ENCODE assay signal across 25 mouse cellular contexts in the genomic region with DNA sequence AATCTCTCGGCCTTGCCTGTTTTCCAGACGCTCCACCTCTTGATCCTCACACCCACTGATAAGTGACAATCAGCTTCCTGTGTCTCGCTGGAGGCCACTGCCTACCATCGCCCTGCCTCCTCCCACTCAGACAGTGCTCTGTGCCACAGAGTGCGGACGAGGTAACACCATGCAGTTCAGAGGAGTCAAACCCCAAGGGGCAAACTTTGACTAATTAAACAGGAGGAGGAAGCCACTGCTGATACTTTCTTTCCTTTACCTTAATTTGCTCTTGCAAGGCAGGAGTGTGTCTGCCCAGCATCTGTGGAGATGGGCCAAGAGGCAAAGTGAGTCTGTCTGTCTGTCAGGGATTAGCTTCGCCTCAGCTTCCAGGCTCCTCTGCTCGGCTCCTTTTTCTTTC.
A peak's percentile ranks its signal among the peaks of the same experiment; 100 is the strongest.
DNase-seq lines count a peak whose midpoint lies in the region; ATAC-seq and TF ChIP-seq lines count a peak whose summit lies in the region.
"Had no signal": no experiment of that assay in that cellular context is flagged by ENCODE, and none has a peak within 500 bp of the region (broad histone marks: within the 10 kb centered on the region; RNA-seq: fewer than 3 reads in every experiment).

No protein-coding gene starts in this region.

- no peak for ATAC-seq in heart, embryonic 12.5 days (ENCODE audit: insufficient number of reproducible peaks, low FRiP score)
- ATAC-seq: CD4-positive, CD25-positive, alpha-beta regulatory T cell, adult 4 months; forebrain, embryonic 13.5 days; forebrain, embryonic 16.5 days; intestine, postnatal 0 days had no signal

- H3K9ac ChIP-seq in heart, embryonic 12.5 days: no peak overlapping the region
- H3K9ac ChIP-seq: embryonic facial prominence, embryonic 12.5 days; embryonic facial prominence, embryonic 15.5 days; forebrain, embryonic 13.5 days; heart, embryonic 15.5 days; hindbrain, embryonic 12.5 days; hindbrain, embryonic 15.5 days had no signal

- H3K27ac ChIP-seq in heart, embryonic 12.5 days (ENCODE audit: poor library complexity, severe bottlenecking): no peak overlapping the region
- no peak overlapping the region for H3K27ac ChIP-seq in testis, adult 2 months (ENCODE audit: control insufficient read depth, insufficient read depth, low read depth, low read length)
- H3K27ac ChIP-seq: embryonic facial prominence, embryonic 12.5 days; embryonic facial prominence, embryonic 15.5 days; forebrain, embryonic 13.5 days; heart, embryonic 15.5 days; hindbrain, embryonic 12.5 days; hindbrain, embryonic 15.5 days had no signal

- peaks cover 5% of the 10 kb centered on the region for H3K4me1 ChIP-seq in heart, embryonic 12.5 days (replicated peaks)
- H3K4me1 ChIP-seq in testis, adult 2 months (ENCODE audit: control insufficient read depth, insufficient read depth, low read length): peaks cover 2% of the 10 kb centered on the region; the same call in 1 of the 2 replicates
- H3K4me1 ChIP-seq: embryonic facial prominence, embryonic 12.5 days; embryonic facial prominence, embryonic 15.5 days; forebrain, embryonic 13.5 days; hindbrain, embryonic 12.5 days; hindbrain, embryonic 15.5 days had no signal

- no peak for TF ChIP-seq POLR2A in testis, adult 2 months (IDR thresholded peaks at IDR 0.05; ENCODE audit: control insufficient read depth, low read depth, low read length)

- H3K36me3 ChIP-seq in heart, embryonic 12.5 days: no peaks in the 10 kb centered on the region
- H3K36me3 ChIP-seq in testis, adult 2 months (ENCODE audit: control insufficient read depth, insufficient read depth, low read length): no peaks in the 10 kb centered on the region
- H3K36me3 ChIP-seq: embryonic facial prominence, embryonic 12.5 days; embryonic facial prominence, embryonic 15.5 days; heart, embryonic 15.5 days; hindbrain, embryonic 12.5 days; hindbrain, embryonic 15.5 days had no signal

- no peak overlapping the region for H3K4me3 ChIP-seq in heart, embryonic 12.5 days
- H3K4me3 ChIP-seq in testis, adult 2 months (ENCODE audit: control insufficient read depth, low read depth, low read length): peak overlapping the region; percentile 13; the same call in 1 of the 2 replicates
- H3K4me3 ChIP-seq: embryonic facial prominence, embryonic 12.5 days; embryonic facial prominence, embryonic 15.5 days; forebrain, embryonic 13.5 days; heart, embryonic 15.5 days; hindbrain, embryonic 12.5 days; hindbrain, embryonic 15.5 days had no signal

- H3K27me3 ChIP-seq in heart, embryonic 12.5 days (replicated peaks): no peaks in the 10 kb centered on the region
- no peaks in the 10 kb centered on the region for H3K27me3 ChIP-seq in testis, adult 2 months (ENCODE audit: control insufficient read depth, insufficient read depth, low read length)
- H3K27me3 ChIP-seq: embryonic facial prominence, embryonic 12.5 days; embryonic facial prominence, embryonic 15.5 days; forebrain, embryonic 13.5 days; hindbrain, embryonic 15.5 days had no signal

- H3K9me3 ChIP-seq in heart, embryonic 12.5 days (replicated peaks): no peaks in the 10 kb centered on the region
- H3K9me3 ChIP-seq: embryonic facial prominence, embryonic 12.5 days; embryonic facial prominence, embryonic 15.5 days; forebrain, embryonic 13.5 days; heart, embryonic 15.5 days; hindbrain, embryonic 12.5 days; hindbrain, embryonic 15.5 days had no signal

- H3K4me2 ChIP-seq in heart, embryonic 12.5 days: peak overlapping the region; percentile 23; the same call in 1 of the 2 replicates
- H3K4me2 ChIP-seq: embryonic facial prominence, embryonic 12.5 days; embryonic facial prominence, embryonic 15.5 days; forebrain, embryonic 13.5 days; heart, embryonic 15.5 days; hindbrain, embryonic 12.5 days; hindbrain, embryonic 15.5 days had no signal

- TF ChIP-seq CTCF in testis, adult 2 months (IDR thresholded peaks at IDR 0.05; ENCODE audit: control insufficient read depth, insufficient read depth, insufficient replicate concordance, low read depth, low read length): no peak

- 15% methylated on average over 8 of the region's 8 CpGs for WGBS in heart, embryonic 12.5 days

- intact Hi-C loops in heart, postnatal 36 days (cut with DNase I): no loop called here

- DNase-seq in heart, adult 11 months: peak; percentile 50
- DNase-seq in heart, postnatal 36 days: no peak
- DNase-seq in heart, adult 18-20 months: no peak
- no peak for DNase-seq in testis, postnatal 10 days (ENCODE audit: low spot score)
- DNase-seq: adrenal gland, adult 2 months; adrenal gland, postnatal 14 days; cerebellum, adult 11 months; cerebellum, adult 2 months; cerebellum, adult 9-11 months; cerebellum, postnatal 25 days; gastrocnemius, postnatal 10 days; gastrocnemius, postnatal 36 days; heart, postnatal 14 days; kidney, adult 2 months had no signal
